Comparison of ENCODE assay signal across 27 mouse cellular contexts in the genomic region with DNA sequence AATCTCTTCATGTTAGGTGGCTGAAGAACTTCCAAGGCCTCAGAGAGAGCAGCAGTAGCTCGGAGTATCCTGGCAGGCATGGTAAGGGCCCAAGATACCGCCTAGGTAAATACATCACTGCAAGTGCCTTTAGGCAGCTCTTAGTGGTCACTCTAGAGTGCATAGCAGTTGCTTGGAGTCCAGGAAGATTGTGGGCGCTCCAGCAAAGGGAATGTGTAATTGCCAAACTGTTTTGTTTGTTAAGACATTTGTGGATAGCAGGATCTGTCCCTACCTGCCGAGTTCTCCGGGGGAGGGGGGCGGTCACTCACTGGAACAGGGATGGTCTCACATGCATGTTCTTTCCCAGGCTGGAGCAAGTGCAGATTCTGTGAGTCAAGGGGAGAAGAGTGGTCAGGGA. TPM values are rescaled to one million over a fixed set of nuclear protein-coding genes. Genes with fewer than 3 reads are reported as not detected.
DNase-seq lines count a peak whose midpoint lies in the region; ATAC-seq lines count a peak whose summit lies in the region.
"Had no signal": no experiment of that assay in that cellular context is flagged by ENCODE, and none has a peak within 500 bp of the region (broad histone marks: within the 10 kb centered on the region; RNA-seq: fewer than 3 reads in every experiment).

No protein-coding gene starts in this region.

- no peak for ATAC-seq in lung, embryonic 15.5 days (ENCODE audit: borderline replicate concordance, extremely low read depth, low FRiP score, low TSS enrichment)
- ATAC-seq in megakaryocyte progenitor cell, adult 5-6 weeks (replicated peaks; ENCODE audit: poor library complexity) = no peak
- ATAC-seq: forebrain, embryonic 14.5 days; forebrain, postnatal 0 days; hindbrain, embryonic 16.5 days; Patski had no signal

- no peaks in the 10 kb centered on the region for H3K9me3 ChIP-seq in lung, embryonic 15.5 days
- H3K9me3 ChIP-seq: embryonic facial prominence, embryonic 12.5 days; embryonic facial prominence, embryonic 15.5 days; G1E; hindbrain, embryonic 12.5 days had no signal

- no peaks in the 10 kb centered on the region for H3K36me3 ChIP-seq in lung, embryonic 15.5 days
- H3K36me3 ChIP-seq: embryonic facial prominence, embryonic 12.5 days; embryonic facial prominence, embryonic 15.5 days; G1E; hindbrain, embryonic 12.5 days had no signal

- no peak overlapping the region for H3K4me2 ChIP-seq in lung, embryonic 15.5 days
- H3K4me2 ChIP-seq: embryonic facial prominence, embryonic 12.5 days; embryonic facial prominence, embryonic 15.5 days; heart, embryonic 11.5 days; hindbrain, embryonic 12.5 days had no signal

- DNase-seq in lung, adult 18-20 months = peak; percentile 54 to 73
- no peak for DNase-seq in lung, postnatal 14 days
- peak; percentile 34 for DNase-seq in lung, postnatal 10 days
- peak; percentile 25 to 53 for DNase-seq in lung, postnatal 4 days
- DNase-seq in left cerebral cortex, postnatal 10 days (ENCODE audit: extremely low spot score in 1 of 2, low spot score in 2 of 2) = no peak
- no peak for DNase-seq in cerebellum, postnatal 14 days
- DNase-seq: adrenal gland, postnatal 10 days; adrenal gland, postnatal 36 days; B cell, adult 2 months; cerebellum, adult 2 months; cerebellum, adult 9-11 months; cerebellum, postnatal 36 days; forebrain, postnatal 0 days; gastrocnemius, adult 2 months; gastrocnemius, postnatal 14 days; heart, adult 2 months had no signal

- intact Hi-C loops in left cerebral cortex, postnatal 10 days (cut with DNase I) = no loop called here

- H3K4me3 ChIP-seq in lung, embryonic 15.5 days = no peak overlapping the region
- H3K4me3 ChIP-seq: embryonic facial prominence, embryonic 12.5 days; embryonic facial prominence, embryonic 15.5 days; gastrocnemius, adult 2 months; heart, adult 2 months; hindbrain, embryonic 12.5 days had no signal

- no peaks in the 10 kb centered on the region for H3K27me3 ChIP-seq in lung, embryonic 15.5 days
- H3K27me3 ChIP-seq: CH12.LX; embryonic facial prominence, embryonic 12.5 days; embryonic facial prominence, embryonic 15.5 days; hindbrain, embryonic 12.5 days; Patski had no signal

- no peak overlapping the region for H3K9ac ChIP-seq in lung, embryonic 15.5 days
- H3K9ac ChIP-seq: embryonic facial prominence, embryonic 12.5 days; embryonic facial prominence, embryonic 15.5 days; forebrain, postnatal 0 days; hindbrain, embryonic 12.5 days had no signal

- peaks cover 40% of the 10 kb centered on the region for H3K4me1 ChIP-seq in lung, embryonic 15.5 days

- 61% methylated on average over 6 of the region's 6 CpGs for WGBS in lung, embryonic 15.5 days

- peak overlapping the region; percentile 29; the same call in 1 of the 2 replicates for H3K27ac ChIP-seq in lung, embryonic 15.5 days
- H3K27ac ChIP-seq: gastrocnemius, adult 2 months; heart, adult 2 months; hindbrain, embryonic 12.5 days had no signal

RNA-seq across cellular contexts. Expression of a gene that starts 22.3 kb away (rescaled TPM):
- 123 and 124 TPM in 2 replicates for polyA plus RNA-seq in lung, embryonic 15.5 days (2015; fragmentation: Nextera tagmentation; extraction: Ambion mirVana)
- total RNA-seq in left cerebral cortex, postnatal 10 days (2021) = 10 to 100 TPM; 38.0 to 39.8 TPM
- total RNA-seq in megakaryocyte progenitor cell, adult 5-6 weeks (2015) = 64.6 and 106 TPM in 2 replicates
- total RNA-seq in megakaryocyte progenitor cell, adult 5-6 weeks (2017) = 121 and 159 TPM in 2 replicates

Comparison
In these comparisons a context has a peak if more than half of its experiments do, and no peak if none do; other contexts are left out.
1. DNase-seq: peak in lung, adult 18-20 months (2 of 2), lung, postnatal 10 days (single experiment) and lung, postnatal 4 days (2 of 2); none in lung, postnatal 14 days (single experiment), left cerebral cortex, postnatal 10 days (0 of 2) and cerebellum, postnatal 14 days (0 of 2).